Mouse (Mus musculus): ENCODE data around the gene Vmn2r98.
"Not testable (repeated sequence)": the region's sequence is repeated elsewhere in the genome, so short reads cannot be mapped to it uniquely, and the experiment has no call there.

Vmn2r98 gene

DNA sequence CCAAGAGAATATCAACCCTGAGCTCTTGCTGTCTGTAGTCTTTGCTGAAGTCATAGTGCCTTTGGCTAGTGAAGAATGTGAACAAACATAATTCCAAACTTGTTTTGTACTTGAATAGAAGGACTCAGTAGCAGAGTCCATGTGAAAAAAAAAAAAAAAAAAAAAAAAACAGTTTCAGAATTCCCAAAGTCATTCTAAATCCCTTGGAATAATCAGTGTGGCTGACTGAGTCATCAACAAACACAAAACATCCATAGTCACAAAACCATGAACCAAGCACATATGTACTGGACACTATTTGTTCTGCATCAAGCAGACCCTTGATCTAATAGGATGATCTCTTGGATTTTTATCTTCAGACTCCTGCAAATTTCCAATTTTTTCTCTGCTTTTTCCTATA is at the start of gene Vmn2r98:
TSS of gene Vmn2r98 (plus strand) at position 301 of the 400 bp plus-strand sequence.
- DNase-seq, result not testable (repeated sequence)

DNA sequence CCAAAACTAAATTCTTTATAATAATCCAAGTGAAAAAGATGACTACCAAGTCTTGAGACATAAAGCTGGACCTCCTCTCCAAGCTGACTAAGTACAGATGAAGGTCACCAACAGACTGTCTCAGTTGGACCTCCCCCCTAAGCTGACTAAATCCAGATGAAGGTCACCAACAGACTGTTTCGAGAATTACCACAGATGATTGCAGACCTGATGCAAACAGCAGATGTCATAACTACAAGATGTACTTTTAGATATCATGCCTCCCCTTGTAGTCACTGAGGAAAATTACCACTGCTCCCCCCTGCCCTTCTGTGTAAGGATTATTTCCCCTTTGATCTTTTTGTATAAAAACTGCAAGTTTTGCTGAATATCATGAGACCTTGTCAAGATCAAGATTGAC is 21.8 kb upstream of the Vmn2r98 start:
- DNase-seq, result not testable (repeated sequence)

DNA sequence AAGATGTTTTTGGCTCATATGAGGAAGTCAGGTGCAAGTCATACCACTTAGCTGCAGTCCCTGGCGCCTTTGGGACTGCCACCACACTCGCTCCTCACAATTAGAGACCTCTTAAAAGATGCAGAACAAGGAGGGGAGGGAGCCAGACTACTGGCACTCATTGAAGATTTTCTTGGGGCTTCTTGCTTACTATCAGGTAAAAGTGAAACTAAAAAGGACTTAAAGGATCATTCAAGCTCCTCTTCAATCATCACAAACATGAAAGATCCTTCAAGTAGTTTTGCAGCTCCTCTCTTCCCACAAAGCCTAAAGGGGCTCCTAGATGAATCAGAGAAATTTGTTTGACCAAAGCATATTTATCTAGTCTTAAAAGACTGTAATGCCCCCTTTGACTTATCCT is 21.3 kb upstream of the Vmn2r98 start:
- DNase-seq, result no peak

DNA sequence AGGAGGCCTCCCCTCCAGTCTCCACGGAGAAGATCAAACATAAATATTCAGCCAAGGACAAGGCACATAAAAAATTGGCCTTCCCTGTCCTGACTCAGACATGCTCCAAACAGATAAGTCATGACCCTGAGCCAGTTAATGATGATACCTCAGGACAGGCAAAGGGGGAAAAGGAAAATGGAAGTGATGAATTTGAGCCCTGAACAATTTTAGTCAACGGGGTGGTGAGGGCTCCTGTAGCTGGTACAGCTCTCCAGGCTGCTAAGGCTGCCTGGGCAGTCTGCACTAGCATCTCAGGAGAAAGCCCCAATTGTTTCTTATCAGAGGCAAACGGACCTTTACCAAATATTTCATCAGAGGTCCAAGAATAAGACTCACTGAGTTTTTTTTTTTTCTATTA is 20.5 kb upstream of the Vmn2r98 start:
- no peak for DNase-seq
